Mouse (Mus musculus) right cerebral cortex, postnatal 4 days (tissue): Measurements from ENCODE around the gene Hikeshi.
A peak's percentile ranks its signal among the peaks of the same experiment; 100 is the strongest.

Experiments used
- DNase-seq: peaks from one replicate; pipeline ENCODE4 v3.0.0-alpha.2; 2022

Hikeshi gene

DNA sequence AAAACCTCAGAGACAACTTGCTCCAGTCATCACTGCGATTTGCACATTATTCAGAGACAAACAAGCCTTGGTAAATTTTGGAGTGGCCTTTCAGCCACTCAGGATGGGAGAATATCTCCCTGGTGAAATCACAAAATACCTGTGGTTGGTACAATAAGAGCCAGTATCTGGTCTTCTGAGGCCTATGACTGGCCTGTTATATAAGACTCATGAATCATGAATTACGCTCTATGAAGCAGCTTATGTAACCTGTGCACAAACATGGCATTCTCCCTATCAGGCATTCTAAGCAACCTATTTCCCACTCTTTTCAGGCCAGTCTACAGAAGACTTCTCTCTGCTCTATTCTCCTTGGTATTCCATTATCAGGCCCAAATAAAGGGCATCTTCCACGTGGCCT, 28.6 kb downstream of the Hikeshi start:
- DNase-seq = no peak

DNA sequence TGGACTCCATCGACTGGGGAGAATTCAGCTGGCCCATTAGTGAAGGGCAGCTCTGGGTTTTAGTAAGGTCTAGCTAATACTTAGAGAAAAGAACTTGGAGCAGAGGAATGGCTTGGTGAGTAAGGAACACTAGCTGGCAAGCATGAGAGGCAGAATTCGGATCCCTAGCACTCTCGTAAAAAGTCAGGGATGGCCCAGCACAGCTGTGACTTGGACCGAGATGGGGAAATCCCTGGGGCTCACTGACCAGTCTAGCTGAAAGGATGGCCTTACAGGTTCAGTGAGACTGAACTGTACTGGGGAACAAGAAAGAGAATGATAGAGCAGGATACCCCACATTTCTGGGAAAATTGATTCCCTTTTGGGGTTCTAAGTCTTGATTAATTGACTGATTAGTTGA, 31.3 kb downstream of the Hikeshi start:
- DNase-seq = no peak

DNA sequence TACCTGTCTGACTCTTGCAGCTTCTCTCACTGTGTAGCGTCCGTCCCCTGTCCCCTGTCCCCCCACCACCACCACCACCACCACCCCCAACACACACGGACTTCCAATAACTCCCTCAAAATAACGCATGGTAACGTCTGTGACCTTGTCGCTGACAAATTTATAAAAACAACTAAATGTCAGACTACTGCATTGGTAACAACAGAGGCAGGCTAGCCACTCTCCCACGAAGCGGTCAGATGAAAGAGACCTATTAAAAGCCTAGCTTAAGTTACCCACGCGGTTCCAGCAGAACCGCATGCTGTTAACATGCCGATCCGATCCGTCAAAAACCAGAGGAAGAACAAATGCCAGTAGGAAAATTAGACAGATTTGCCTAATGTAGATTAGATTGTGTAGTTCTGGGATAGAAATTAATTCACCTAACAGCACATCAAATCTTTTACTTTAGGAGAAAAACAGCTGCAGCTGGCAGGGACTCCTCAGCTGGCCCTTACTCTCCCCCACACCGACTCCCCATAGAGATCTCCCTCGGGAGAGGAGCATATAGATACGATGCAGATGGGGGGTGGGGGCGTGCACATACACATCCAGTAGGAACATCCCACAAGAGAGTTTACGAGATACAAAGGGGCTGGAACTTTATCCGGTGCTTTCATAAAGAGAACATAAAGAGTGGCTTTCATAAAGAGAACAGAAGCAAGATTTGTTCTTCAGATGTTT, 31.9 kb downstream of the Hikeshi start:
- no peak for DNase-seq

DNA sequence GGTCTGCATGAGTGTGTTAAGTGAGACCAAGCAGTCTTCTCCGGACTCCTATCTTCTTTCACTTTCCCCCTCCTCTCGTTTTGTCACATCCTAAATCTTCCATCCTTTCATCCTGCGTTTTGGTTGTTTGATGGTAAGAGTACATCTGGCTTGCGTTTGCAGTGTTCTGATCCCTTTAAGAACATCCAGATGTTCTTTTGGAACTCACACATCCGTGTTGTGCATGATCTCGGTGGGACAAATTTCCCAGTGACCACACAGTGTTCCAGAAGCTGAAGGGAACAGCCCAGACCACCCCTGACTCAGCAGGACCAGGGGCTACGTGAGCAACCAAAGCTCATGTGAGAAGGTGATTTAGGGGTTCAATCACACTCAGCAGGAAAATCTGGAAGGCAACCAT, 32.6 kb downstream of the Hikeshi start:
- DNase-seq = no peak

DNA sequence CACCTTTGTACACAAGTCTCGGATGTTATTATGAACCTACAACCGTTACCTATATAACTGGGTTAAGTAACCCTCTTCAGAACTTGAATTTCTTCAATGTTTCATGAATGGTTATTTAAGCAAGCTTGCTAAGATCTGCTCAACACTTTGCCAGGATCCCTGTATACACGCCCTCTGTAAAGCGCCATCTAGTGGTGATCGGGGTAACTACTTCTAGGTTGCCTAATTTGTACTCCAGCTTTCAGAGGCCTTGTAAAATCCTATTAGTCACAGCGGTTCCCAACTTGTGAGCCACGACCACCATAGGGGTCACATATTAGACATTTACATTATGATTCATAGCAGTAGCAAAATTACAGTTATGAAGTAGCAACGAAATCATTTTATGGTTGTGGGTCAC, 33.1 kb downstream of the Hikeshi start:
- peak; percentile 77 for DNase-seq

DNA sequence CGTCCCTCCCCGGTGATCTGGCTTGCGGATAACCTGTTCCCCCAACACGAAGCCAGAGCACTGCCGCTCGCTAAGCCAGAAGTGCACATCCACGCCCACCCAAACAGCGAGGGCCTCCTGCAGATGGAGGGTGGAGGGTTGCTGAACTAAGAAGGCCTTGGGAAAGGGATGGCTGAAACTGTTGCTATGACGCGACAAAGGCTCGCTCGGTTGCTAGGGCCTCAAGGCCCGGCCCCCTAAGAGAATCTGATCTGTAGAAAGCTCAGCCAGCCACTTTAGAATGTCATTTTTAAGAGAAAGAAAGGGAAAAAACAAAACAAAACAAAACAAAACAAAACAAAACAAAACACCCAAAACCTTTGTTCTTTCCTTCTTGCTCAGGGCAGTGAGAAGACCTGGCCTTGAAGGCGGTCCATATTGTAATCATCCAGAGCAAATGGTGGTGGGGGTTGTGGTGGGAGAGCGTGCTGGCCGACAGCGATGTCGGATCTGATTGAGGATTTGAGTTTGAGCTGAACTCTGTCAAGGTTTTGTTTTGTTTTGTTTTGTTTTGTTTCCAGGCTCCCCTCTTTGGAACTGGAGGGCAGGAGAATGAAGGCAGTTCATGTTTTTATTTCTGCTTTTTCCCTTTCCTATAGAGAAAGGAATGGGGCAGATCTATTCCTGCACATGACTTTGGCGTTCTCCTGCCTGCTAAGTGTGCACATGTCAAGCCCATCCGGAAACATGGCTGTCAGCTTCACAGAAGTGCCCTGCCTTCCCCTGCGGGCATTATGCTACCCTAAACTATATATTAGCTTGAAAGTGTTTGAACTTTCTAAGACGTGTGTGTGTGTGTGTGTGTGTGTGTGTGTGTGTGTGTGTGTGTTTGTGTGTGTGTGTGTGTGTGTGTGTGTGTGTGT, 37.3 kb downstream of the Hikeshi start, which contains the start of gene Ccdc81:
Gene Ccdc81, minus strand, starts transcription at position 188 of the 902 bp plus-strand sequence.
- no peak for DNase-seq

DNA sequence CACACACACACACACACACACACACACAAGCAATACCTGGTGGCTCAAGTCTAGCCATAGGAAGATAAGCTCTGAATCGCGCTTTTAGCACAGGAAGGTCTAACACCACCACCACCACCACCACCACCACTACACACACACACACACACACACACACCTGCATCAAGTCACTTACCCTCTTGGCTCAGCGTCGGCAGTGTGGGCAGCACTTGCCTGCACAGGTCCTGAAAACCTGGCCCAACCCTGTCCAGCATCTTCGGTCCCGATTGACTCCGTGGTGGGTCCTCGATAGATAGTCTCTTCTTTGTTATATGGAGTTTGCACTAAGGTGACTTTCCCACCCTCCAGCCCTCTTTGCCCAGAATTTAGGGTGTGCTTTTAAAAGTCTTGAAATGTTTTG, 38.0 kb downstream of the Hikeshi start:
- DNase-seq = no peak

DNA sequence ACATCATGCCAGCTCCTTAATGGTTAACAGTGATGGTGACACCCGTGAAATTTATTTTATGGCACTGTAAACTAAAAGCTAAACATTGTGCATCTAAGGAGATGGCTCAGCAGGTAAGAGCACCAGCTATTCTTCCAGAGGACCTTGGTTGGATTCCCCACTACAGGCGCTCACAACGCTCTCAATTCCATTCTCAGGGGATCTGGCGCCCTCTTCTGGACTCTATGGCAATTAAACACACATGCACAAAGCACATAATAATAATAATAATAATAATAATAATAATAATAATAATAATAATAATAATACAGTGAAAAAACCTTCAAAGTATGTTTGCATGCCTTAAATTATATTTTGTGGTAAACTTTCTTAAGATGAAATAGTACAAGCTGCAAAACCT, 49.1 kb downstream of the Hikeshi start:
- peak; percentile 11 for DNase-seq

DNA sequence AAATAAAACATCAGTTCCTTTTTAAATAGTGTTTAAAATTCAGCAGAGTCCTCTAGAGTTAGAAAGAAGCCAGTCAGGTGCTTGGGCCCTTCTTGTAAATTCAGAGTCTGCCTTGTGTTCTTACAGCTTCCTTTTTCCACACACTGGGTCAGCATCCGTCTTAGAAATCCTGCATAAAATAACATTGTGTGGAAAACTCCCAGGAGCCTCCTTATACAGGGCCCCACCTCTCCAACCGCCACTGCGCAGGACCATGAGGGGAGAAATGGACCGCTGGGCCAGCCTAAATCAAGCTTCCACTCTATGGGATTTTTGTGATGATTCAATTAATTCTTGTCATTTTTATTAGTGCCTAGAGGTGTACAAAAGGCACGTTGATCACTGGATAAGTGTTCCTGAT, 49.6 kb downstream of the Hikeshi start:
- no peak for DNase-seq

DNA sequence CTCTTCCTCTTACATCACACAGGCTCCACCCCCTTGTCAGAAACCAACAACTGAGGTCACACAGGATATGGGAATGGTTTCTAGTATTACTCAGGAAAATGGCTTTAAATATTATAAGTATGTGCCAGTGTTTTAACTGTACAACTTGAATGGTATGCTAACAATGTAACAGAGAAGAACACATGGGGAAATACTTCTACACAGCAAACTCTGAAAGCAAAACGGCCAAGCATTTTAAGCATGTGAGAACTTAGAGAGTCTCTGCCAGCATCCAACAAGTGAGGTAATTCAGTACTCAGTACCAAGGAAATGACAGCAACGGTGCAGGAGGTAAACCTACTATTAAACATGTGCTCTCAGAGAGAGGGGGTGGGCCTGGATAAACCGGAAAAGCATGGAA, 56.5 kb downstream of the Hikeshi start:
- no peak for DNase-seq

DNA sequence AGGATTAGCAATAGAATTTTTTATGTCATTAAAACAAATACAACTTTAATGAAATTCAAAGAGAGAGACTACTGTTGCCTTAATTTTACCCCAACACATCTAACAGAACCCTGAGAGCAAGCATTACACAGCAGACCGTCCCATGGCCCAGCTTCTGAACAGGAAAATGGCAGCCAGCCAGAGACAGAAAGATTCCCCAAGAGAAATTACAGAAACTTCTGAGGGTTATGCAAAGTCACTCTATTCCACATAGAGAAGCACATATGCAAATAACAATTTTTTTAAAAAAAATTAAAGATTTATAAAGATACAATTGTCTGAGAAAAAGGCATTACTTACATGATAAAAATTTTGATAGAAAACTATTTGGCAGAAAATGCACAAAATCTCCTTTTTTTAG, 61.3 kb downstream of the Hikeshi start:
- no peak for DNase-seq
